Mouse (Mus musculus): ENCODE measurements at regions not wholly inside any gene's neighbourhood (a gene's known extent, or its start where the extent isn't known, plus 50 kb on each side); places are given as distances from the start of the nearest gene placed in this dataset.
A peak's percentile ranks its signal among the peaks of the same experiment; 100 is the strongest.

DNA sequence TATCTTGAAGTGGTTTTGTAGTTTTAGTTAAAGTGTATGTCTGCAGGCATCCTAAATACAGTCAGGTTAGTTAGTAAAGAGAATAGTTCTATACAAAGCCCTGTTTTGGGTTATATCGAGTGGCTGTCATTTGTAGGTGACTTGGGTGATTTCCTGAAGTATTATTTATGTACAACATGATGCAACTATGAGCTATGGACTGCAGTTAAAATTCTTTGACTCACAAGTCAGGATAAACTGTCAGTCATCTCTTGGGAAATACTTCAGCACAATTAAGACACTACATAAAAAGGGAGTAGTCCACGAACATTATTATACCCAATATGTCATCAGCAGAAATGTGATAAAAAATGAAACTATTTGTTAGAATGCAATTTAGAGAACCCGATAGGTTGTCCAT lies 554.2 kb downstream of the Nr2f2 start:
- DNase-seq: no peak

DNA sequence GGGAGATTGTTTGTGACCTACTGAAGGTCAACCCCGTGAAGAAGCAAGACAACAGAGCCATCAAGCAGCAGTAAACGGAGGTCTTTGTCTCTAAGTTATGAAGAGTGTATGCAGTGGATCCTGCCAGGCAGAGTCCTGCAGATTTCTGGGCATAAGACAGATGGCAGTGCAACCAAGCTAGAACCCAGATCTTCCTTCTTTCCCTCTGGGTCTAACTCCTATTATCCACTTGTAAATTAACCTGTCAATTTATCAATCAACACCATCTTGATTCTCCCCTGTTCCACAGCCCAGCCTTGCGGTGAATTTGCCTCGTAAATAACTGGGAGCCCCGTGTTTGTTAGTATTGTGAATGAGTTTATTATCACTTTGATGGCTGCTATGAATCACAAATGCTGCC lies 555.7 kb downstream of the Nr2f2 start:
- no peak for DNase-seq

DNA sequence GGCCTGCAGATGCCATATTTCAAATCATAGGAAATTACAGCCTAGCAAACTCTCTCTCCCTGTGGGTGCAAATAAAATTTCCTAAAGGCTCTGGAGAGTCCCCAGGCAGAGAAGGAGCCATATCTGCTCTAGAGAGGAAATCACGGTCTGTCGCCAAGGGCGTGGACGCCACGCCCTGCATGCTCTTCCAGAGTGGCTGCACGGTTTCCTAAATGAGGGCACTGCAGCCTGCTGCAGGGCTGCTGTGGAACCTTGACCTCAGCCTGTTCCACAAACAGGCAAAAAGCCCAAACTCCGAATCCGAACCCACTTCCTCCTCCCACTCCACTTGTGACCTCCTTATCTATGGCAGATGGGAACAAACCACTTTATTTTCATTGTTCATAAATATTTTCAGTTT lies 559.3 kb downstream of the Nr2f2 start:
- DNase-seq: peak; percentile 4

DNA sequence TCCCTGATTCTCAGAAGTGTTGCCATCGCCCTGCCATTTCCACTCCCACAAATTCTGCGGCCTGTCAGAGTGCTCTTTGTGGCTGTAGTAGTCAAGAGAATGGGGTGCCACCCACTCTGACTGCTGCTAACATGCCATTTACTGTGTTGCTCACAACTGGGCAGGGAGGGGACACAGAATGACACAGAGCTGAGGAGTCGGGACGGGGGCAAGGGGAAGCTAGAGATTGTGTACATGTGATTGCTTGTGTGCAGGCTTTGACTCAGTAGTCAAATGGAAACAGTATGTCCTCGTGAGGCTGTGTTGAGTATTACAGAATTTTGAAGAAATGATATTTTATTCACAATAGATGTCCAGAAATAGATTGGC lies 595.6 kb downstream of the Nr2f2 start:
- DNase-seq: no peak

GRCm38 (mm10) chr7:69770313-69770979 lies 596.1 kb downstream of the Nr2f2 start:
- DNase-seq: no peak

GRCm38 (mm10) chr7:69766451-69766850 lies 600.1 kb downstream of the Nr2f2 start:
- no peak for DNase-seq

- no peak for DNase-seq
These were observed 626.0 kb downstream of the Nr2f2 start for GRCm38 (mm10) chr7:69740495-69740894.

DNA sequence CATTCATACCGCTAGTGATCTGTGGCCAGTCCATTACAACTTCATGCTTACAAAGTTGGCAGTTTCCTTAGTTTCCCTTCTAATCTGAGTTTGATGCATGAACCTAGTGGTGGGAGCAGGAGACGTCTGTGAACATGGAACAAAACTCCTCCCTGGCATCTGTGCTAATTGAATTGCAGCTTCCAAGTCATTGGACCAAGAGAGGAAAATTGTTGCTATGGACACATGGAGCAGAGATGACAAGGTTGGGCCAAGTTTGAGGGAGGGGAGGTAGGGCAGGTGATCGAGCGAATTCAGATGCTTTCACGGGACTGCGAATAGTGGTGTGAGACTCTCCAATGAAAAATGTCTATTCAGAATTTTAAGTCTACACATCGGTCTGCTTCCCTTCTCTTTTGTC lies 627.5 kb downstream of the Nr2f2 start:
- no peak for DNase-seq

- DNase-seq: no peak
These were observed 651.5 kb downstream of the Nr2f2 start for GRCm38 (mm10) chr7:69715081-69715480.

- DNase-seq: no peak
These were observed 696.3 kb downstream of the Nr2f2 start for GRCm38 (mm10) chr7:69670211-69670610.

DNA sequence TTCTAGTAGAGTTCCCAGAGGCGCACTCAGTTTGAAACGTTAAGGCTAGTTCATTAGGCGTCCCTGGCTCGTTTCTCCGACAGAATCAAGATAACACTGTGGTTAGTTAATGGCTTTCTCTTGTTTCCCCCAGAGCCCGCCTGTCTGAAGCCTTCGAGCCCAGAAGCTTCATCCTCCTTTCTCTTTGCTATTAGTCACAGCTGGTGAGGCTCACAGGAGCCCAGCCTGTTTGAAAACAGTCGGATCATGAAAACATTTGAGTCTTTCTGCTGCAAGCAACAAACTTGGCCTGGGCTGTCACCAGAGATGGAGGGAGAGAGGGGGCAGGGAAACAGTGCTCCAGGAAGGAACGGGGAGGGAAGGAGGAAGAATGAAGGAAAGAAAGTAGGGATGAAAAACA lies 711.0 kb downstream of the Nr2f2 start:
- DNase-seq: no peak

DNA sequence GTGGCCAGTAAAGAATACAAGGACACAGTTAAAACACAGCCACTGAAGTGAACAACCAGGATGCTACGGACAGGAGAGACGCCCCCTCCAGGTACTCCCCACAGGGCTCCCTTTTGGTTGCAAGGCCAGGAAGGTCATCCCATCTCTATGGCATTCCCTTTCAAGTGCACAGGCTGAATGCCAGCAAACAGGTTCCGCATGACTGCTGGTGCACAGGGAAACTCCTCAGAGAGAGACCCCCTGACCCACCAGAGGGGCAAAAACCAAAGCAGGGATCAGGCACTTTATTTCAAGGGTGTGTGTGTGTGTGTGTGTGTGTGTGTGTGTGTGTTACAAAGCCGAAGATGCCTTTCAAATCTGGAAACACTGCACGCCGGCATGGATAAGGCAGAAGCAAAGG lies 721.1 kb downstream of the Nr2f2 start:
- DNase-seq: no peak

GRCm38 (mm10) chr7:69641652-69642051 lies 724.9 kb downstream of the Nr2f2 start:
- DNase-seq: no peak

GRCm38 (mm10) chr7:69599866-69600265 lies 766.7 kb downstream of the Nr2f2 start:
- no peak for DNase-seq

DNA sequence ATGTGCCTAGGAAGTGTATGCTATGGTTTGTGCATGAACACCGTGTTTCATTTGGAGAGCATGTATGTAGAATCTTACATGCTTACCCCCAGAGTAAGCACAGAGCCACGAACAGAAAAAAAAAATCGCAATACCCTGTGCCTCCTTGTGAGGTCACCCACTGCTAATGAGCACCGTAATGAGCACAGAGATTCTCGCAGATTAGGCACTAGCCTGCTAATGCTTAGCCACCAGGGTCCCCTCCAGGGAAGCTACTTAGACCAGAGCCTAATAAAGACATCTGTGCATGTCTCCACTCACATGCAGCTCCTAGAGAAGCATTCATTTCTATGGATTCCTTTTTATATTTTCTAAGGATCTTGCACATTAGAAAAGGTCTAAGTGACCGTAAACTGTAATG lies 780.8 kb downstream of the Nr2f2 start:
- DNase-seq: no peak

DNA sequence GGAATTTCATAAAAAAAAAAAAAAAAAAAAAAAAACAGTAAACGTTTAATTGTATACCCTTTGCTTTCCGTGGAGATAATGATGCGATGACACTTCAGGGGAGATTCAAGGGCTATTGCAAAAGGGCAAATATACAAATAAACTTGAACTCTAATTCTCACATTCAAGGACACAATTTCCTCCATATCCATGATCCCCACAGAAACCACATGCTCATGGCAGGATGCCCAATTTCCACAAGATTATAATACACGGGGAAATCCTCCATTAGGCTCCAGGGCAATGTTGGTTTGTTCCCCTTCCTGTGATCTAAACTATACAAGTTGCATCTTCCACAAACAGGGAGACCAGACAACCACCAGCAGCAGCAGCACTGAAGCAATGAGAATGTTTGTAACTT lies 781.4 kb downstream of the Nr2f2 start:
- no peak for DNase-seq

DNA sequence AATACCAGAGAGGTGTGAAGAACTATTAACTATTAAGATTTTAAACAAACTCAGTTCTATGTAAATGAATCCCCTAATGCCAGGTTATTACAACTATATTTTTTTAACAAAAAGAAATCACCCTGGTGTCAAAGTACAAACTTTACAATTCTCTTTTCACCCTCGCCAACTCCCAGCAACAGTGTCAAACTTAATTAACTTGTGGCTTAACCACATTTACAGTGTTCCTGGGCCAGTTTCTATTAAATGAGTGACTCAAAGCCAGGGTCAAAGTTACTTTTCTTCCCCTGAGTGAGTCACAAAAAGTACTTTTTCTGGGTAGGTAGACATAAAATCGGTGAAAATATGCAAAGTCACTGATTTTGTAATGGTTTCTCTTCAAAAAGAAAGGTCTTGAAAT lies 782.0 kb downstream of the Nr2f2 start:
- DNase-seq: no peak

DNA sequence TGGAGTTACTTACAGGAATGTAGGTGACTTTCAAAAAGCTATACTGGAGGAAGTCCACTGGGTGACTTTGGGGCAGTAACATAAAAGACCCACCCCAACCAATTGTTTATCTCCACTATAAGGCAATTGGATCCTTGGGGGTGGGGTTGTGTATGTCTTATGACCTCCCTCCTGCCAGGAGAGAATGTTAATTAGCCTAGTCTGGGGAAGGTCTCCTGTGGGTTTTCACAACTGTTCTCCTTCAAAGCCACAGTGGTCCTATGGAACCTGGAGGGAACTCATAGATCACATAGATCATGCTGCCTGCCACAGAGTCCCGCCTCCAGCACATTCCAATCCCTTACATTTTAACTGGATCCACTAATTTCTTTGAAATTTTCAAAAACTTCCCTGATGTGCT lies 782.6 kb downstream of the Nr2f2 start:
- no peak for DNase-seq

DNA sequence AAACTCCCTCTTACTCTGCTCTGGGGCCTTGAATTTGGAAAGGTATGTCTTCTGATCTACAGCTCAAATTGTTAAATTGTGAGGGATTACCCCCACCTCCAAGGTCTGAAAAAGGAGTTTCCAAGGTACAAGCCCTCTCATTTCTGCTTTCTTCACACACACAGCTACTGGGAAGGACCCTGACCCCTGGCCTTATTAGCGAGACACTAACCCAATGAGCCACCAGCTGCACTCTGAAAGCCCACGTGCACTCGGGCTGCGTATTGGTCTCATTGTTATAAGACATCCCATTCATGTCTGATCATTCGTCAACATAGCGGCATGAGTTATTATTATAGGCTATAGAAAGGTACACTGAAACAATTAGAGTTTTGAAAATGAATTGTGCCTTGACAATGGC lies 784.9 kb downstream of the Nr2f2 start:
- no peak for DNase-seq

- DNase-seq: no peak
These were observed 787.4 kb downstream of the Nr2f2 start for GRCm38 (mm10) chr7:69578958-69579810.

DNA sequence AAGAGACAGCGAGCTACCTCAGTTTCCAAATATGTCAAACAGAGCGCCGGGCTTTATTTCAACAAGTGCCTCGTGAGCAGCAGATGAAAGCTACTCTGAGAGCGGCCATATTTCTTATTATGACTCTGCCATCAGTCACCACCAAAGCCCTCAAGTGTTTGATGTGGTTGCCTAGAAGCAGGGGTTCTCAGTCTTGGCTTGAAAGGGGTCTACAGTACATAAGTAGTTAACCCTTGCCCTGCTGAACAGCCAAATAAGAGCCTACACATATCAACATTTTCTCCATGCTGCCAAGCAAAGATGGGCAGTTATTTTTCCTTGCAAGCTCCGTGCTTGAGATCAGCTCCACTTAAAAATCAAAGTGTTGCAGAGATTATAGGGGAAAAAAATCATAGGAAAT lies 788.8 kb downstream of the Nr2f2 start:
- DNase-seq: no peak

GRCm38 (mm10) chr7:69576596-69576995 lies 789.9 kb downstream of the Nr2f2 start:
- DNase-seq: no peak

- no peak for DNase-seq
These were observed 792.8 kb downstream of the Nr2f2 start for GRCm38 (mm10) chr7:69573730-69574129.

Data from adrenal gland, postnatal 25 days (tissue).